Mouse (Mus musculus) myocyte (in vitro differentiated cells): ENCODE data around the gene Dync1li1. TPM values are rescaled to one million over a fixed set of nuclear protein-coding genes. Genes with fewer than 3 reads are reported as not detected.

ENCODE experiments used
- H3K27me3 ChIP-seq: one replicate; pipeline ENCODE4 v1.6.1; 2011; ENCODE audit not compliant: control insufficient read depth, insufficient read depth, insufficient read length
- H3K36me3 ChIP-seq: one replicate; pipeline ENCODE4 v1.6.1; 2011; ENCODE audit not compliant: control insufficient read depth, insufficient read depth
- H3K4me2 ChIP-seq: one replicate; pipeline ENCODE4 v1.6.1; 2011; ENCODE audit warnings: low read depth, control low read depth
- H3K4me3 ChIP-seq: one replicate; pipeline ENCODE4 v1.5.1; 2011; ENCODE audit warnings: mild to moderate bottlenecking, control low read depth, moderate library complexity
- H3K79me2 ChIP-seq: one replicate; pipeline ENCODE4 v1.6.1; 2011; ENCODE audit not compliant: control insufficient read depth, insufficient read depth
- H3ac ChIP-seq: one replicate; pipeline ENCODE4 v1.6.1; 2011; ENCODE audit not compliant: control insufficient read depth, insufficient read length
- CEBPB ChIP-seq: IDR thresholded peaks from 2 replicates; pipeline ENCODE4 v1.6.1; 2011; ENCODE audit warnings: mild to moderate bottlenecking, moderate library complexity; ENCODE audit not compliant: poor library complexity, insufficient read depth, severe bottlenecking
- E2F4 ChIP-seq: IDR thresholded peaks from one replicate; pipeline ENCODE4 v1.6.1; 2011; ENCODE audit warnings: mild to moderate bottlenecking, control low read depth, moderate library complexity; ENCODE audit not compliant: insufficient read depth
- MAX ChIP-seq: IDR thresholded peaks from one replicate; pipeline ENCODE4 v1.6.1; 2011; ENCODE audit warnings: low read depth, mild to moderate bottlenecking, control low read depth
- MYOD1 ChIP-seq, 3 experiments: IDR thresholded peaks; one replicate each; pipeline ENCODE4 v1.6.1; 2011; ENCODE audit warnings: control low read depth in 2 of 3, low read depth in 2 of 3, mild to moderate bottlenecking in 2 of 3, moderate library complexity in 1 of 3; ENCODE audit not compliant: insufficient read length in 2 of 3, control insufficient read depth in 1 of 3
- MYOG ChIP-seq, 3 experiments: IDR thresholded peaks; one replicate each; pipeline ENCODE4 v1.6.1; 2011; ENCODE audit warnings: control low read depth in 2 of 3, low read depth in 2 of 3, mild to moderate bottlenecking in 2 of 3; ENCODE audit not compliant: insufficient read length in 2 of 3, control insufficient read depth in 1 of 3, insufficient read depth in 1 of 3
- POLR2A ChIP-seq: IDR thresholded peaks from one replicate; pipeline ENCODE4 v1.6.1; 2011; ENCODE audit warnings: low read depth, mild to moderate bottlenecking, control low read depth, moderate library complexity; ENCODE audit not compliant: insufficient read length
- POLR2AphosphoS2 ChIP-seq: IDR thresholded peaks from one replicate; pipeline ENCODE4 v1.6.1; 2011; ENCODE audit warnings: low read depth, control low read depth; ENCODE audit not compliant: insufficient read length
- REST ChIP-seq: IDR thresholded peaks from one replicate; pipeline ENCODE4 v1.6.1; 2011; ENCODE audit warnings: mild to moderate bottlenecking, control low read depth, moderate library complexity; ENCODE audit not compliant: insufficient read depth, insufficient read length
- SRF ChIP-seq: IDR thresholded peaks from one replicate; pipeline ENCODE4 v1.6.1; 2011; ENCODE audit warnings: low read depth; ENCODE audit not compliant: control insufficient read depth, insufficient read length
- TCF12 ChIP-seq: IDR thresholded peaks from one replicate; pipeline ENCODE4 v1.6.1; 2011; ENCODE audit warnings: mild to moderate bottlenecking, control low read depth; ENCODE audit not compliant: poor library complexity, insufficient read depth, severe bottlenecking
- TCF3 ChIP-seq: IDR thresholded peaks from one replicate; pipeline ENCODE4 v1.6.1; 2011; ENCODE audit warnings: low read depth, control low read depth; ENCODE audit not compliant: insufficient read length
- USF1 ChIP-seq: IDR thresholded peaks from one replicate; pipeline ENCODE4 v1.6.1; 2011; ENCODE audit warnings: low read depth, mild to moderate bottlenecking, control low read depth, moderate library complexity
- polyA plus RNA-seq: library from polyadenylated mRNA; unstranded; fragments of >200 nt; fragmentation: generic; extraction: Trizol; gene quantifications from one replicate; pipeline ENCODE4 v1.2.1, GENCODE M21; 2012; ENCODE audit warnings: missing spikeins

Gene Dync1li1
- polyA plus RNA-seq, 1 experiment: 70.9 TPM

DNA sequence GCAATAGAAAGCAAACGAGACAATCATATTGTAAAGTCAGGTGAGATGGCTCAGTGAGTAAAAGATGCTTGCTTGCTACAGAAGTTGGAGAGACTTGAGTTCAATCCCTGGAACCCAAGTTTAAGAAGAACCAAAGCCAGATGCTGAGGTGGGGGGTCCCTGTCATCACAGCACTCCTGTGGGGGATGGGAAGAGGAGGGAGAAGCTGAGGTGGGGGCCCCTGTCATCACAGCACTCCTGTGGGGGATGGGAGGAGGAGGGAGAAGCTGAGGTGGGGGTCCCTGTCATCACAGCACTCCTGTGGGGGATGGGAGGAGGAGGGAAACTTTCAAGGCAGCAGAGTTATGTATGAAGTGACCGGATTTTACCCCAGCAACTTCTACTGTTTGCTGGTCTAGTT lies 15.0 kb upstream of the Dync1li1 start:
- Histone ChIP-seq H3K79me2 (no peaks in the 10 kb centered on the region), H3K4me2 (peak overlapping the region; percentile 65), H3K4me3 (no peak overlapping the region), H3ac (no peak overlapping the region), H3K27me3 (no peaks in the 10 kb centered on the region), H3K36me3 (no peaks in the 10 kb centered on the region)
- TF ChIP-seq MYOD1 (IDR thresholded peaks at IDR 0.05; ENCODE audit: control insufficient read depth in 1 of 3, insufficient read length in 2 of 3, low read depth in 2 of 3): no peak
- TF ChIP-seq MAX: no peak
- no peak for TF ChIP-seq POLR2A
- TF ChIP-seq TCF3: no peak
- no peak for TF ChIP-seq SRF
- TF ChIP-seq POLR2AphosphoS2: no peak
- TF ChIP-seq E2F4: no peak
- no peak for TF ChIP-seq CEBPB
- TF ChIP-seq REST: no peak
- TF ChIP-seq TCF12: no peak
- no peak for TF ChIP-seq MYOG (IDR thresholded peaks at IDR 0.05; ENCODE audit: control insufficient read depth in 1 of 3, insufficient read depth in 1 of 3, insufficient read length in 2 of 3, low read depth in 2 of 3)
- TF ChIP-seq USF1: no peak

DNA sequence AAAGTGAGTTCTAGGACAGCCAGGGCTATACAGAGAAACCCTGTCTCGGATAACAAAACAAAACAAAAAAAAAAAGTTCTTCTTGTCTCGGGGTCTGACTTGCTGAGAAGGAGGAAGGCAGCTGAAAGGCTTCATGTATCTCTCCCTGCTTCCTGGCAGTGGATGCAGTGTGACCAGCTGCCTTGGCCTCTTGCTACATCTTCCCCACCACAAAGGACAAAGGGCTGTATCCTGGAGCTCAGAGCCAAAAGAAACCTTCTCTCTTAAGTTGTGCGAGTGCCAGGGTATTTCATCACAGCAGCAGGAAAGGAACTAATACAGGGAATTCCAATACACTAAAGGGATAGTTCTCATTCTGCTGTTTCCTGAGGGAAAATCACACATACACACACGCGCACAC lies 10.0 kb upstream of the Dync1li1 start:
- Histone ChIP-seq H3K4me3 (no peak overlapping the region), H3K79me2 (no peaks in the 10 kb centered on the region), H3ac (no peak overlapping the region), H3K4me2 (no peak overlapping the region), H3K36me3 (no peaks in the 10 kb centered on the region), H3K27me3 (no peaks in the 10 kb centered on the region)
- TF ChIP-seq CEBPB: peak; percentile 49; the same call in 1 of the 2 replicates
- TF ChIP-seq TCF3: no peak
- peak in 2 of 3 experiments; percentile 51 to 63 for TF ChIP-seq MYOD1 (IDR thresholded peaks at IDR 0.05; ENCODE audit: control insufficient read depth in 1 of 3, insufficient read length in 2 of 3, low read depth in 2 of 3)
- peak in 1 of 3 experiments; percentile 38 for TF ChIP-seq MYOG (IDR thresholded peaks at IDR 0.05; ENCODE audit: control insufficient read depth in 1 of 3, insufficient read depth in 1 of 3, insufficient read length in 2 of 3, low read depth in 2 of 3)

DNA sequence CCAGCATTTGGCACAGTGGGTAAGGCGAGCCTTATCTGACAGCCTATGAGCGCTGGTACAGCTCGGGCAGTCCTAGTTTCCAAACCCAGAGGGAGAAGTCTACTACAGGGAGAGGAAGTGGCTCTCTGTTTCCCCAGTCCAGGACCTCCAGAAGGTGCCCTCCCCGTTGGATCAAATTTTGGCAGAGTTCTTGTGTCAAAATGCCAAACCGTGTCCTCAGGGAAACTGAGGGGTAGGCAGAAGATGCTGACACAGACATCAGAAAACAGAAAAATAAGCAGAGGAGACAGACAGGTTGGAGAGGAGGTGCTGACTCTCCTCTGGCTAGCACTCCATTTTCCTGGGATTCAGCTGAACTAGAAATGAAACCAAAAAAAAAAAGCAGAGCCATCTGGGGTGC lies 8.6 kb upstream of the Dync1li1 start:
- Histone ChIP-seq H3K79me2 (no peaks in the 10 kb centered on the region), H3K36me3 (no peaks in the 10 kb centered on the region), H3ac (no peak overlapping the region), H3K4me3 (no peak overlapping the region), H3K4me2 (no peak overlapping the region), H3K27me3 (no peaks in the 10 kb centered on the region)
- no peak for TF ChIP-seq TCF12

DNA sequence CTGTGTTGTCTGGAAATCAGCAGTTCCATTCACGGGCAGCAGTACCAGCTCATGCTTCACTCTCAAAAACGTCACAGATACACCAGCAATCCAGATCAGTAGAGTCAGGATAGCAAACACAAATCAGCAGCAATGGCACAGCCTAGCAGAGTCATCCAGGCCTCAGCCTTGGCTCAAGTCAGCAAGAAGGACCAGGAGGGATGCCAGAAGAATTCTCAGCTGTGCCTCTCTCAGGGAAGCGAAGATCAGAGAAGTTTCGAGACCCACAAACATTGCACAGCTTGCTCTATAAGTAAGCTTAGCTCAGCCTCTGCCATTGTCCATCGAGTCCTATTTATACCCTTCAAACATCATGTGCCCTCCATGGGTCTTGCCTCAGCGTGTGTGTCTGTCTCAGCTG lies 8.1 kb upstream of the Dync1li1 start:
- H3K36me3 ChIP-seq: no peaks in the 10 kb centered on the region
- H3K79me2 ChIP-seq: no peaks in the 10 kb centered on the region
- no peak overlapping the region for H3K4me2 ChIP-seq
- H3ac ChIP-seq: no peak overlapping the region
- no peaks in the 10 kb centered on the region for H3K27me3 ChIP-seq
- no peak overlapping the region for H3K4me3 ChIP-seq
- TF ChIP-seq TCF3 (no peak), MYOG (IDR thresholded peaks at IDR 0.05; ENCODE audit: control insufficient read depth in 1 of 3, insufficient read depth in 1 of 3, insufficient read length in 2 of 3, low read depth in 2 of 3) (no peak), E2F4 (no peak)

DNA sequence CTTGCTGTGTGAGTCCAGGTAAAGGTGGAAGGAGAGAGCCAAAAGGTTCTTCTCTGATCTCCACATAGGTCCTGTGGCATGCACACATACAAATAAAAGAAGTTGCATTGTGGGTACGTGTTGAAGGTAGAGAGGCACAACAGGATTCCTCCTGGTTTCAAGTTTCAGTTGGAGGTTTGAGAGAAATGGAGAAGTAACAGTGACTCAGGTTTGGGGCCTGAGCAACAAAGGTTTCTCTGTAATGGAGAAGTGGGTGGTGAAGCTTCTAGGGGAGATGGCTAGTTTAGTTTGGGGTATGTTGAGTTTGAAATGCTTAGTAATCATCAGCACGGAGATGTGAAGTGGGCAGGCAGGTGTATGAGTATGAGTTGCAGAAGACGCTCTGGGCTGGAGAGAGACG lies 6.4 kb upstream of the Dync1li1 start:
- H3K36me3 ChIP-seq: no peaks in the 10 kb centered on the region
- no peak overlapping the region for H3ac ChIP-seq
- H3K27me3 ChIP-seq: no peaks in the 10 kb centered on the region
- no peak overlapping the region for H3K4me3 ChIP-seq
- H3K79me2 ChIP-seq: no peaks in the 10 kb centered on the region
- no peak for TF ChIP-seq E2F4
- no peak overlapping the region for H3K4me2 ChIP-seq

DNA sequence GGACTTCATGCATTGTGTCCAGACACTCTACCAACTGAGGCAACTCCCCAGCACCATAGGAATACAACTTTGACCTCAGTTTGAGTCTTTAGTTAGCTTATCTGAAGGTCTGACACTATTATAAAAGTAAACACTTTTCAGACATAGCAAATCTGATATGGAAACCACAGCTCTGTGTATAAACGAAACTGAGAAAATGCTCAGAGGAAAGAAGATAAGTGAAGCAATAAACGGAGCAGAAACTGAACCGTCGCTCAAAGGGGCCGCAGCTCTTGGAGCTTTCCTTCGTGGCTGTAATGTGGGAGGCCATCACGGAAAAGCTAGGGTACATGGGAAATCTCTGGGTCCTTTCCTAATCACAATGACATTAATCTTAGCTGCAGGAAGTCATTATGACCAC lies 2.3 kb upstream of the Dync1li1 start:
- H3K36me3 ChIP-seq: peaks cover 4% of the 10 kb centered on the region
- no peak overlapping the region for H3K4me2 ChIP-seq
- no peaks in the 10 kb centered on the region for H3K27me3 ChIP-seq
- no peak overlapping the region for H3K4me3 ChIP-seq
- peaks cover 20% of the 10 kb centered on the region for H3K79me2 ChIP-seq
- H3ac ChIP-seq: no peak overlapping the region
- TF ChIP-seq POLR2AphosphoS2 (no peak), CEBPB (no peak), SRF (no peak), MAX (no peak), TCF3 (no peak), TCF12 (no peak), MYOD1 (IDR thresholded peaks at IDR 0.05; ENCODE audit: control insufficient read depth in 1 of 3, insufficient read length in 2 of 3, low read depth in 2 of 3) (no peak), REST (no peak), E2F4 (no peak), MYOG (IDR thresholded peaks at IDR 0.05; ENCODE audit: control insufficient read depth in 1 of 3, insufficient read depth in 1 of 3, insufficient read length in 2 of 3, low read depth in 2 of 3) (no peak), POLR2A (no peak), USF1 (no peak)
